Mouse (Mus musculus) embryonic facial prominence, embryonic 15.5 days (tissue): ENCODE measurements around the gene Prrg4. TPM values are rescaled to one million over a fixed set of nuclear protein-coding genes. Genes with fewer than 3 reads are reported as not detected.

Source experiments
- ATAC-seq: fragments of 200-750 bp; cut with Nextera tagmentation; 2 replicates; pipeline ENCODE4 v1.8.0; 2017; ENCODE audit warnings: low read depth, moderate TSS enrichment; ENCODE audit not compliant: insufficient number of reproducible peaks, low FRiP score, low TSS enrichment
- H3K27ac ChIP-seq: fragments of 300-500 bp; sonication (generic); replicated peaks from 2 replicates; pipeline ENCODE4 v1.5.1; 2015; ENCODE audit warnings: mild to moderate bottlenecking, inconsistent platforms
- H3K27me3 ChIP-seq: fragments of 300-500 bp; sonication (generic); 2 replicates; pipeline ENCODE4 v1.6.1; 2015; ENCODE audit warnings: inconsistent platforms
- H3K36me3 ChIP-seq: fragments of 300-500 bp; sonication (generic); 2 replicates; pipeline ENCODE4 v1.6.1; 2015; ENCODE audit warnings: mild to moderate bottlenecking, inconsistent platforms
- H3K4me1 ChIP-seq: fragments of 300-500 bp; sonication (generic); 2 replicates; pipeline ENCODE4 v1.6.1; 2015; ENCODE audit warnings: inconsistent platforms
- H3K4me2 ChIP-seq: fragments of 300-500 bp; sonication (generic); replicated peaks from 2 replicates; pipeline ENCODE4 v1.6.1; 2015; ENCODE audit warnings: mild to moderate bottlenecking, inconsistent platforms
- H3K4me3 ChIP-seq: fragments of 300-500 bp; sonication (generic); replicated peaks from 2 replicates; pipeline ENCODE4 v1.5.1; 2015; ENCODE audit warnings: mild to moderate bottlenecking, inconsistent platforms
- H3K9ac ChIP-seq: fragments of 300-500 bp; sonication (generic); 2 replicates; pipeline ENCODE4 v1.6.1; 2015; ENCODE audit warnings: inconsistent platforms
- H3K9me3 ChIP-seq: fragments of 300-500 bp; sonication (generic); replicated peaks from 2 replicates; pipeline ENCODE4 v1.6.1; 2016; ENCODE audit warnings: inconsistent platforms
- WGBS: fragments of 180-500 bp; shearing (Covaris S2); methylation state at CpG from one replicate; pipeline ENCODE4 v1.1.7; 2015; 5-methylcytosine and 5-hydroxymethylcytosine counted together
- polyA plus RNA-seq: library from polyadenylated mRNA; unstranded; fragments of >200 nt; fragmentation: Nextera tagmentation; extraction: Ambion mirVana; gene quantifications from 2 replicates; pipeline ENCODE4 v1.2.1, GENCODE M21; 2015

Gene Prrg4
- polyA plus RNA-seq, 1 experiment from 2014 or later = 7.4 TPM

GRCm38 (mm10) chr2:104856218-104856617 is 6.5 kb upstream of the Prrg4 start:
- Histone ChIP-seq H3K36me3 (no peaks in the 10 kb centered on the region), H3K27ac (no peak overlapping the region), H3K4me3 (no peak overlapping the region), H3K9me3 (no peaks in the 10 kb centered on the region), H3K27me3 (no peaks in the 10 kb centered on the region), H3K9ac (no peak overlapping the region), H3K4me1 (no peaks in the 10 kb centered on the region), H3K4me2 (no peak overlapping the region)
- ATAC-seq = no peak
- WGBS = 53% methylated on average over 1 of the region's 1 CpGs

- no peak for ATAC-seq
These were observed 6.1 kb upstream of the Prrg4 start for GRCm38 (mm10) chr2:104855732-104856131.

GRCm38 (mm10) chr2:104854836-104855235 is 5.2 kb upstream of the Prrg4 start:
- peaks cover 6% of the 10 kb centered on the region; the same call in 1 of the 2 replicates for H3K27me3 ChIP-seq
- no peak for ATAC-seq
- WGBS = 59% methylated on average over 1 of the region's 1 CpGs

More at GRCm38 (mm10) chr2:104855732-104856131, 6.1 kb upstream of the Prrg4 start:
- Histone ChIP-seq H3K27ac (no peak overlapping the region), H3K27me3 (peaks cover 3% of the 10 kb centered on the region; the same call in 1 of the 2 replicates), H3K4me1 (no peaks in the 10 kb centered on the region), H3K9me3 (no peaks in the 10 kb centered on the region), H3K36me3 (no peaks in the 10 kb centered on the region), H3K4me2 (no peak overlapping the region), H3K4me3 (no peak overlapping the region), H3K9ac (no peak overlapping the region)
- 33% methylated on average over 3 of the region's 3 CpGs for WGBS

GRCm38 (mm10) chr2:104852546-104852945 is 2.9 kb upstream of the Prrg4 start:
- ATAC-seq = no peak
- Histone ChIP-seq H3K4me2 (no peak overlapping the region), H3K36me3 (no peaks in the 10 kb centered on the region), H3K4me1 (peaks cover 11% of the 10 kb centered on the region), H3K27ac (no peak overlapping the region), H3K9me3 (no peaks in the 10 kb centered on the region), H3K27me3 (peaks cover 6% of the 10 kb centered on the region; the same call in 1 of the 2 replicates), H3K4me3 (no peak overlapping the region), H3K9ac (no peak overlapping the region)
- WGBS = 84% methylated on average over 7 of the region's 7 CpGs

More at GRCm38 (mm10) chr2:104854836-104855235, 5.2 kb upstream of the Prrg4 start:
- no peak overlapping the region for H3K9ac ChIP-seq
- no peaks in the 10 kb centered on the region for H3K9me3 ChIP-seq
- H3K4me1 ChIP-seq = peaks cover under 1% of the 10 kb centered on the region; the same call in 1 of the 2 replicates
- H3K4me3 ChIP-seq = no peak overlapping the region
- H3K4me2 ChIP-seq = no peak overlapping the region
- H3K36me3 ChIP-seq = no peaks in the 10 kb centered on the region
- H3K27ac ChIP-seq = no peak overlapping the region

GRCm38 (mm10) chr2:104851686-104852085 is 2.0 kb upstream of the Prrg4 start:
- H3K36me3 ChIP-seq = no peaks in the 10 kb centered on the region
- H3K9ac ChIP-seq = no peak overlapping the region
- WGBS = 20% methylated on average over 5 of the region's 5 CpGs
- no peak overlapping the region for H3K27ac ChIP-seq
- peaks cover 15% of the 10 kb centered on the region for H3K4me1 ChIP-seq
- peaks cover 6% of the 10 kb centered on the region; the same call in 1 of the 2 replicates for H3K27me3 ChIP-seq
- no peak for ATAC-seq
- H3K4me2 ChIP-seq = no peak overlapping the region
- no peaks in the 10 kb centered on the region for H3K9me3 ChIP-seq
- no peak overlapping the region for H3K4me3 ChIP-seq

GRCm38 (mm10) chr2:104849991-104850359 is 299 bp upstream of the Prrg4 start:
- 53% methylated on average over 3 of the region's 3 CpGs for WGBS
- Histone ChIP-seq H3K27me3 (peaks cover 6% of the 10 kb centered on the region; the same call in 1 of the 2 replicates), H3K4me1 (peaks cover 15% of the 10 kb centered on the region), H3K36me3 (no peaks in the 10 kb centered on the region), H3K4me3 (peak overlapping the region; percentile 59), H3K4me2 (peak overlapping the region; percentile 97), H3K9me3 (no peaks in the 10 kb centered on the region), H3K27ac (no peak overlapping the region), H3K9ac (no peak overlapping the region)
- no peak for ATAC-seq

- whole genome bisulfite sequencing = 15% methylated on average over 16 of the region's 16 CpGs
- Histone ChIP-seq H3K27ac (no peak overlapping the region), H3K9ac (no peak overlapping the region), H3K4me1 (peaks cover 15% of the 10 kb centered on the region), H3K4me3 (peak overlapping the region; percentile 59), H3K9me3 (no peaks in the 10 kb centered on the region), H3K36me3 (no peaks in the 10 kb centered on the region), H3K27me3 (peaks cover 6% of the 10 kb centered on the region; the same call in 1 of the 2 replicates), H3K4me2 (peak overlapping the region; percentile 97)
- ATAC-seq = 0 out of 2 replicates have a peak, but pooled peaks have one; percentile 36
These were observed 1.2 kb downstream of the Prrg4 start for GRCm38 (mm10) chr2:104848235-104849161.

GRCm38 (mm10) chr2:104847645-104848044 is 2.0 kb downstream of the Prrg4 start:
- Histone ChIP-seq H3K4me1 (peaks cover 15% of the 10 kb centered on the region), H3K27ac (no peak overlapping the region), H3K36me3 (no peaks in the 10 kb centered on the region), H3K9me3 (no peaks in the 10 kb centered on the region), H3K4me3 (no peak overlapping the region), H3K9ac (no peak overlapping the region), H3K4me2 (no peak overlapping the region), H3K27me3 (peaks cover 6% of the 10 kb centered on the region; the same call in 1 of the 2 replicates)
- ATAC-seq = no peak
- WGBS = 55% methylated on average over 2 of the region's 2 CpGs

- H3K9me3 ChIP-seq = no peaks in the 10 kb centered on the region
- 19% methylated on average over 4 of the region's 4 CpGs for WGBS
- H3K4me3 ChIP-seq = no peak overlapping the region
- no peak overlapping the region for H3K27ac ChIP-seq
- H3K9ac ChIP-seq = no peak overlapping the region
- peaks cover 15% of the 10 kb centered on the region for H3K4me1 ChIP-seq
- H3K4me2 ChIP-seq = no peak overlapping the region
- no peaks in the 10 kb centered on the region for H3K36me3 ChIP-seq
- peaks cover 6% of the 10 kb centered on the region; the same call in 1 of the 2 replicates for H3K27me3 ChIP-seq
- ATAC-seq = no peak
These were observed 2.9 kb downstream of the Prrg4 start for GRCm38 (mm10) chr2:104846638-104847414.

GRCm38 (mm10) chr2:104842559-104842958 is 7.1 kb downstream of the Prrg4 start:
- H3K27ac ChIP-seq = no peak overlapping the region
- no peak overlapping the region for H3K4me3 ChIP-seq
- H3K27me3 ChIP-seq = no peaks in the 10 kb centered on the region
- no peaks in the 10 kb centered on the region for H3K9me3 ChIP-seq
- no peak overlapping the region for H3K9ac ChIP-seq
- ATAC-seq = no peak
- no peak overlapping the region for H3K4me2 ChIP-seq
- H3K36me3 ChIP-seq = 0 out of 2 replicates have a peak, but pooled peaks cover 2% of the 10 kb centered on the region
- H3K4me1 ChIP-seq = peaks cover 4% of the 10 kb centered on the region; the same call in 1 of the 2 replicates

GRCm38 (mm10) chr2:104841736-104842135 is 7.9 kb downstream of the Prrg4 start:
- Histone ChIP-seq H3K4me2 (no peak overlapping the region), H3K4me3 (no peak overlapping the region), H3K27me3 (no peaks in the 10 kb centered on the region), H3K36me3 (0 out of 2 replicates have a peak, but pooled peaks cover 2% of the 10 kb centered on the region), H3K27ac (peak overlapping the region; percentile 31; the same call in 1 of the 2 replicates), H3K9ac (no peak overlapping the region), H3K9me3 (no peaks in the 10 kb centered on the region), H3K4me1 (no peaks in the 10 kb centered on the region)
- ATAC-seq = no peak
- WGBS = 67% methylated on average over 7 of the region's 7 CpGs
